Mouse (Mus musculus) forebrain, postnatal 0 days (tissue): ENCODE results near the gene Pard3. TPM values are rescaled to one million over a fixed set of nuclear protein-coding genes. Genes with fewer than 3 reads are reported as not detected.

ENCODE experiments used
- ATAC-seq: fragments of 200-750 bp; cut with Nextera tagmentation; 2 replicates; pipeline ENCODE4 v1.8.0; 2017; ENCODE audit warnings: mild to moderate bottlenecking, moderate library complexity
- DNase-seq: peaks from one replicate; pipeline ENCODE4 v3.0.0-alpha.2; 2015
- H3K27ac ChIP-seq: fragments of 300-500 bp; sonication (generic); 2 replicates; pipeline ENCODE4 v1.5.1; 2014; ENCODE audit warnings: low read depth, mild to moderate bottlenecking, antibody characterized with exemption, low read length, moderate library complexity, mixed read lengths
- H3K27me3 ChIP-seq: fragments of 300-500 bp; sonication (generic); 2 replicates; pipeline ENCODE4 v1.6.1; 2014; ENCODE audit warnings: mild to moderate bottlenecking, low read length, mixed read lengths; ENCODE audit not compliant: insufficient read depth
- H3K36me3 ChIP-seq: fragments of 300-500 bp; sonication (generic); 2 replicates; pipeline ENCODE4 v1.6.1; 2014; ENCODE audit warnings: mild to moderate bottlenecking, moderate library complexity; ENCODE audit not compliant: insufficient read depth
- H3K4me1 ChIP-seq: fragments of 300-500 bp; sonication (generic); 2 replicates; pipeline ENCODE4 v1.6.1; 2014; ENCODE audit warnings: antibody characterized with exemption; ENCODE audit not compliant: insufficient read depth
- H3K4me2 ChIP-seq: fragments of 300-500 bp; sonication (generic); 2 replicates; pipeline ENCODE4 v1.6.1; 2014; ENCODE audit warnings: low read depth, mild to moderate bottlenecking, moderate library complexity
- H3K4me3 ChIP-seq: fragments of 300-500 bp; sonication (generic); 2 replicates; pipeline ENCODE4 v1.5.1; 2014; ENCODE audit warnings: low read depth, low read length, mixed read lengths
- H3K9ac ChIP-seq: fragments of 300-500 bp; sonication (generic); 2 replicates; pipeline ENCODE4 v1.6.1; 2014; ENCODE audit warnings: mild to moderate bottlenecking
- H3K9me3 ChIP-seq: fragments of 300-500 bp; sonication (generic); 2 replicates; pipeline ENCODE4 v1.6.1; 2016; ENCODE audit warnings: low read length
- CTCF ChIP-seq: sonication (generic); IDR thresholded peaks from 2 replicates; pipeline ENCODE4 v1.5.1; 2016; ENCODE audit warnings: antibody characterized with exemption, control low read depth, low read depth
- WGBS: fragments of 180-500 bp; shearing (Covaris S2); extraction: QIAGEN DNeasy Blood & Tissue Kit; methylation state at CpG from one replicate; pipeline ENCODE4 v1.1.7; 2014; 5-methylcytosine and 5-hydroxymethylcytosine counted together
- polyA plus RNA-seq: library from polyadenylated mRNA; unstranded; fragments of >200 nt; fragmentation: Nextera tagmentation; extraction: Ambion mirVana; gene quantifications from 2 replicates; pipeline ENCODE4 v1.2.1, GENCODE M21; 2015
- total RNA-seq: library from RNA; depleted of rRNA; stranded (reverse); fragments of >200 nt; gene quantifications from 2 replicates; pipeline ENCODE4 v1.2.3, GENCODE M21; 2014

The Pard3 gene
- total and polyA plus RNA-seq, 2 experiments from 2014 or later: 11.4 to 31.0 TPM

DNA sequence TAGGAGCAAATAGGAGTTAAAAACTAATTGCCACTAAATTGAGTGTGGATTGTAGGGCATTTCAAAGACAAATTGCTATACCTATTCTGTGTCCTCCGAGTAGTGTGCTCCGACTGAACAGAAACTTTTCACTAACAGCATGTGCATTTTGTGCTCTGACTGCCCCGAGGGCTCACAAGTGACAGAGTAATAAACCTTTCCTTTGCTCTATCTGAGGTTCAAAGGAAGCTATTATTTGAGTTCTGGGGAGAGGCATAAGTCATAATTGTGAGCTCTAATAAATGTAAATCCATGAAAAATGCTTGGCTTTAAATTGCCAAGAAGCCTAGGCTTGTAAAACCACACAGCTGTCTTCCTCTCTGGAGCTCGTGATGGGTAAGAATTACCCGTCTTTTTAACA, 156.5 kb downstream of the Pard3 start:
- peaks cover 4% of the 10 kb centered on the region; the same call in 1 of the 2 replicates for H3K4me1 ChIP-seq
- DNase-seq: no peak
- no peaks in the 10 kb centered on the region for H3K36me3 ChIP-seq
- no peaks in the 10 kb centered on the region for H3K27me3 ChIP-seq
- no peak for ATAC-seq
- no peak for TF ChIP-seq CTCF
- H3K9ac ChIP-seq: no peak overlapping the region
- whole genome bisulfite sequencing: 28% methylated on average over 5 of the region's 5 CpGs
- H3K4me3 ChIP-seq: no peak overlapping the region
- no peak overlapping the region for H3K4me2 ChIP-seq
- no peaks in the 10 kb centered on the region for H3K9me3 ChIP-seq
- H3K27ac ChIP-seq: no peak overlapping the region

DNA sequence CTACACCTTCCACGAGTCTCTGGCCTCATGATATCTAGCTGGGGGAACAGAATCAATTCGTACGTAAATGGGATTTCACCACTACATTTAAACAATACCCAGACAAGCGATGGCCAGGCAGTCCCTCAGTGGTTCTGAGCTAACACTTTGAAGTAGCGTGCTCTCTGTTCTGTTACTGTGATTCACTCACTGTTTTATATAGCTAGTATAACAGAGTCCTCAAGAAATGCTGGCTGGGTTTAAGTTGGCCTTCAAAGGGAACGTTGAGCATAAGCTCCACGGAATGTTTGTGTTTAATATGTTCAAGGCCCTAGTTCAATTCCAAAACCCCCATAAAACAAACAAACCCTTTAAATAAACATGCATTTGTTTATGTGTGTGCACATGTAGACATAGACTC, 156.9 kb downstream of the Pard3 start:
- H3K4me3 ChIP-seq: no peak overlapping the region
- no peak for ATAC-seq
- DNase-seq: no peak

DNA sequence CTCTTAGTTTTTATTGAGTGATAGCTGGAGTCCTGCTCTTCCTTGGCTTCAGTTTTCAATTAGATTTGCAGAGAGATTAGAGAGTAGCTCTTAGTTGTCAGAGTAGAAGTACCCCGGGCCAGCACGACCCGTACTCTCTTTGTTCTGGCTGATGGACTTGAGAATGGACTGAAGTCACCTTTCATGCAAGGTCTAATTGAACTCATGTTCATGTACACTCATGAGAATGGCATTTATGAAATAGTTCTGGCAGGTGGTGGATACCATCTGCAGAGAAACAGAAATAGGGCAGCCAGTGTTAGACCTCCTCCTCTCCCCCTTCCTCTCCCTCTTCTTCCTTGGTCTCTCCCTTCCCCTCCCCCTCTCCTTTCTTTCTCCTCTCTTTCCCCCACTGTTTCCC, 158.7 kb downstream of the Pard3 start:
- 55% methylated on average over 3 of the region's 3 CpGs for WGBS
- H3K4me2 ChIP-seq: no peak overlapping the region
- ATAC-seq: no peak
- H3K4me3 ChIP-seq: no peak overlapping the region
- DNase-seq: no peak
- no peaks in the 10 kb centered on the region for H3K36me3 ChIP-seq
- H3K27me3 ChIP-seq: no peaks in the 10 kb centered on the region
- no peaks in the 10 kb centered on the region for H3K9me3 ChIP-seq
- peaks cover 4% of the 10 kb centered on the region; the same call in 1 of the 2 replicates for H3K4me1 ChIP-seq
- H3K27ac ChIP-seq: no peak overlapping the region
- no peak for TF ChIP-seq CTCF
- no peak overlapping the region for H3K9ac ChIP-seq

More for the DNA sequence above, 156.9 kb downstream of the Pard3 start:
- Histone ChIP-seq H3K4me2 (no peak overlapping the region), H3K27ac (no peak overlapping the region), H3K36me3 (no peaks in the 10 kb centered on the region), H3K9ac (no peak overlapping the region), H3K9me3 (no peaks in the 10 kb centered on the region), H3K27me3 (no peaks in the 10 kb centered on the region), H3K4me1 (peaks cover 3% of the 10 kb centered on the region; the same call in 1 of the 2 replicates)
- 54% methylated on average over 7 of the region's 7 CpGs for WGBS
- no peak for TF ChIP-seq CTCF

DNA sequence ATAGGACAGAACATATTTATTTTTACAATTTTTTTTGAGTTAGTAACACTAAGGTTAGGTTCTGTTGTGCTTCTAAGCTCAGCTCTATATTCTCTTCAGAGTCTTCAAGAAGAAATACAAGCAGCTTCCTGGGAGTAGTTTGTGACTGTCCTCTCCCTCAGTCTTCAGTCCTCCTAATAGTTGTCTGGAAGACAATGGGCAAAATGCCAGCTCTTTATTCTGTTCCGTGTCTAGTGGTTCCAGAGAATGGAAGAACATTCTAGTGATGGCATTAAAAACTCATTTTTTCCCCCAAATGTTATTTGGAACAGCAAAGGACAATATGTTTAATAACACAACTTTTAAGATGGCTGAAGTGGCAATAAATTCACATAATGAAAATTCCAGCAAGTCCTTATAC, 163.3 kb downstream of the Pard3 start:
- Histone ChIP-seq H3K9me3 (no peaks in the 10 kb centered on the region), H3K27me3 (no peaks in the 10 kb centered on the region), H3K4me3 (no peak overlapping the region), H3K27ac (no peak overlapping the region), H3K9ac (no peak overlapping the region), H3K36me3 (no peaks in the 10 kb centered on the region), H3K4me2 (no peak overlapping the region), H3K4me1 (peaks cover 6% of the 10 kb centered on the region; the same call in 1 of the 2 replicates)
- ATAC-seq (no peak), DNase-seq (peak; percentile 16)
- no peak for TF ChIP-seq CTCF
- 11% methylated on average over 1 of the region's 1 CpGs for WGBS

GRCm38 (mm10) chr8:127227407-127227806, 163.7 kb downstream of the Pard3 start:
- peaks cover 6% of the 10 kb centered on the region; the same call in 1 of the 2 replicates for H3K4me1 ChIP-seq
- DNase-seq: peak; percentile 50
- TF ChIP-seq CTCF: no peak
- no peaks in the 10 kb centered on the region for H3K36me3 ChIP-seq
- ATAC-seq: peak; percentile 63; the same call in 1 of the 2 replicates
- 48% methylated on average over 4 of the region's 4 CpGs for WGBS
- no peak overlapping the region for H3K4me2 ChIP-seq
- no peak overlapping the region for H3K4me3 ChIP-seq
- no peaks in the 10 kb centered on the region for H3K9me3 ChIP-seq
- H3K27ac ChIP-seq: no peak overlapping the region
- H3K9ac ChIP-seq: no peak overlapping the region
- no peaks in the 10 kb centered on the region for H3K27me3 ChIP-seq

DNA sequence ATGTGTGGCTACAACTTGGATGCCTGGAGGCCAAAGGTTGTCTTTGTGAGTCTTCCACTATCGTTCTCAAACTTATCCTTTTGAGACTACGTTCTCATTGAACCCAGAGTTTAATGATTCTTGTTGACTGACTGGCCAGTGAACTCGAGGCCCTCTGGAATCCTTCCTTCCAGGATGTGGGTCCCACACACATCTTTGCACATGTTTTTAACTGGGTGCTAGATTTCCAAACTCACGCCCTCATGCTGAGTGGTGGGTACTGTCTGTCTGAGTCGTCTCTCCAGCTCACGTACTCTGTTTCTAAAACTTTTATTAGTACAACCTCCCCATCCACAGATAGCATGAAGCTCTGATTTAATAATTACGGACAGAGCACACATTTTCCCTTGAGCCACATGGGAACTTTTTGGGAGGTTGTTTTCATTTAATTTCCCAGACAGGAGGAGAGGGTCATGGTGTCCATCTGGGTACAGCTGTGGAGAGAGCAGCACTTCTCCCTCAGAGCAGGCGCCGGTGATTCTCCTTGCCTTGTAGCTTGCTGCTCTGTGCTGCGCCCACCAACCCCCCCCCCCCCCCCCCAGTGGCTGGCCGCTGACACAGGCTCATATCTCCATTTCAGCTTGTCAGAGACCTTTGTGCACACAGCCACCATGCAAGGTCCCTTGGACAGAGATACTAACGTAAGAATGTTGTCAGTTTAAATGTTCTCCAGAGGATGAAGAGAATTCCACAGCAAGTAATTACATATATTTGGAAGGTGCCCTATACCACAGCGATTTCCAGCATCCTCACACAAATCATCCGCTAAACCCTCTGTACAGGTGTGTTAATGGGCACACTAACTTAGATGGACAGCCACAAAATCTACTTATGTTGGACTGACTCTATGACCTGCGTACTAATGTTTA, 165.9 kb downstream of the Pard3 start:
- peaks cover 6% of the 10 kb centered on the region; the same call in 1 of the 2 replicates for H3K4me1 ChIP-seq
- H3K27ac ChIP-seq: no peak overlapping the region
- TF ChIP-seq CTCF: no peak
- H3K4me2 ChIP-seq: no peak overlapping the region
- 80% methylated on average over 15 of the region's 15 CpGs for WGBS
- H3K36me3 ChIP-seq: no peaks in the 10 kb centered on the region
- ATAC-seq: no peak
- no peaks in the 10 kb centered on the region for H3K27me3 ChIP-seq
- no peaks in the 10 kb centered on the region for H3K9me3 ChIP-seq
- no peak overlapping the region for H3K4me3 ChIP-seq
- no peak overlapping the region for H3K9ac ChIP-seq
- DNase-seq: no peak

DNA sequence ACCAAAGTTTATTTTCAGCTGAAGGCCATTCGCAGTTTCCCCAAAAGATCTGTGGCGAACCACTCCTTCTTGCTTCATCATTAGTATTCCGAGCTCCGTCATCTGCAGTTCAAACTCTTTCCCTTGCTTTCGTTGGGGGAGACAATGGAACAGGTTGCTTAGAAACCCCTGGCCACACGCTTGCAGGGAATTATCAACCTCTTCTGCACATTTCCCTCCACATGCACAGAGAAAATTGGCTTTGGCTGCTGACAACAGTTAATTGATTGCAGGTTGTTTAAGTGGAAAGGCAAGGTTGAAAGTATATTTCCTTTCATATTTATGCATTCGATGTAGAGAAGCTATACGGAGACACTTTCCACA, 166.5 kb downstream of the Pard3 start:
- Histone ChIP-seq H3K9ac (no peak overlapping the region), H3K4me2 (no peak overlapping the region), H3K27me3 (no peaks in the 10 kb centered on the region), H3K4me3 (no peak overlapping the region), H3K27ac (no peak overlapping the region), H3K36me3 (no peaks in the 10 kb centered on the region), H3K4me1 (peaks cover 6% of the 10 kb centered on the region; the same call in 1 of the 2 replicates), H3K9me3 (no peaks in the 10 kb centered on the region)
- ATAC-seq (no peak), DNase-seq (no peak)
- no peak for TF ChIP-seq CTCF
- WGBS: 35% methylated on average over 8 of the region's 8 CpGs
